Mouse (Mus musculus) olfactory bulb, adult 2 months (tissue): ENCODE measurements at regions not wholly inside any gene's neighbourhood (a gene's known extent, or its start where the extent isn't known, plus 50 kb on each side); places are given as distances from the start of the nearest gene placed in this dataset.

Experiments used
- H3K27ac ChIP-seq: fragments of 200-500 bp; 2 replicates; pipeline ENCODE4 v1.5.1; 2012; ENCODE audit warnings: low read depth, low read length; ENCODE audit not compliant: insufficient read depth
- H3K4me1 ChIP-seq: fragments of 200-500 bp; 2 replicates; pipeline ENCODE4 v1.6.1; 2012; ENCODE audit warnings: low read length; ENCODE audit not compliant: control insufficient read depth, insufficient read depth
- H3K4me3 ChIP-seq: fragments of 200-500 bp; 2 replicates; pipeline ENCODE4 v1.5.1; 2012; ENCODE audit warnings: mild to moderate bottlenecking, low read depth, low read length, moderate library complexity; ENCODE audit not compliant: insufficient read depth
- CTCF ChIP-seq: fragments of 200-500 bp; IDR thresholded peaks from 2 replicates; pipeline ENCODE4 v1.5.1; 2012; ENCODE audit warnings: low read depth, mild to moderate bottlenecking, low read length, moderate library complexity; ENCODE audit not compliant: insufficient read depth
- POLR2A ChIP-seq: fragments of 200-500 bp; IDR thresholded peaks from 2 replicates; pipeline ENCODE4 v1.6.1; 2012; ENCODE audit warnings: mild to moderate bottlenecking, low read depth, low read length, moderate library complexity; ENCODE audit not compliant: insufficient read depth
- WGBS: fragments of 180-500 bp; shearing (Covaris S2); methylation state at CpG from one replicate; pipeline ENCODE4 v1.1.7; 2018; 5-methylcytosine and 5-hydroxymethylcytosine counted together

DNA sequence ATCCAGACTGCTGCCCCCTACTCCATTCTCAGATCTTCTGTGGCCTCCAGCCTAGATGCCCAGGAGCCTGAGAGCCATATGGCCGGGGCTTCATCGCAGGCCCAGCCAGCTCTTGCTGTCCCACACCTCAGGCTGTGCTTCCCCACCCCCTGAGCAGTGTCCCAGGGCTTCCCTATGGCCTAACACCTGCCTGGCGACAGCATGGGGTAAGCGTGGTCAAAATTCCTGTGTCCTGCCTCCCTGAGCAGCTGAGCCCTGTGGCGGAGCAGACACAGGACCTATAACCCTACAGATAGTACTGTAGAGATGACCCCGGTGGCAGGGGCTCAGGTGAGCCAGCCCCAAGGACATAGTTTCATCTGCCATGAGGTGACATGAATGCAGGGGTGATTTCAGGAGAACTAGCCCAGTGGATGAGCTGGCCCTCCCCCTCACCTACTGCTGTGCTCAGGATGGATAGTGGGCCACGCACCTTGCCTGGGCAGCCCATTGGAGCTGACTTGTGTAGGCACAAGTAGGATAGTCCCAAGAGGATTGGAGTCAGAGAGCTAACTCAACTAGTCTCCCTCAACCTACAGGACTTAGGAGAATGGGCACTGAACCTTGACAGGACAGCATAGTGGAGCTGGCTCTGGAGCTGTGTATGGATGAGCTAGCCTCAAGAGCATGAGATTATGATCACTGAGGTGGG lies 4816.9 kb downstream of the 9330182O14Rik start:
- Histone ChIP-seq H3K27ac (no peak overlapping the region), H3K4me3 (no peak overlapping the region), H3K4me1 (no peaks in the 10 kb centered on the region)
- WGBS, result 85% methylated on average over 7 of the region's 7 CpGs
- TF ChIP-seq POLR2A, result no peak
- no peak for TF ChIP-seq CTCF
